Mouse (Mus musculus) E14TG2a.4 (cell line): ENCODE measurements at regions not wholly inside any gene's neighbourhood (a gene's known extent, or its start where the extent isn't known, plus 50 kb on each side); places are given as distances from the start of the nearest gene placed in this dataset.

Experiments
- CTCF ChIP-seq: conservative IDR thresholded peaks from 2 replicates; pipeline ENCODE4 v1.5.1; 2014; ENCODE audit warnings: low read length
- NANOG ChIP-seq: IDR thresholded peaks from 2 replicates; pipeline ENCODE4 v1.6.1; 2014; ENCODE audit warnings: borderline replicate concordance, low read length, mixed read lengths

GRCm38 (mm10) chr2:43295801-43296200, 259.3 kb upstream of the Kynu start:
- TF ChIP-seq CTCF (no peak), NANOG (no peak)
